Mouse (Mus musculus): ENCODE measurements around the gene Tgfbrap1. TPM values are rescaled to one million over a fixed set of nuclear protein-coding genes. Genes with fewer than 3 reads are reported as not detected.
"Not testable (repeated sequence)": the region's sequence is repeated elsewhere in the genome, so short reads cannot be mapped to it uniquely, and the experiment has no call there.

Gene Tgfbrap1
- polyA plus RNA-seq, 1 experiment from 2014 or later: 7.2 TPM

DNA sequence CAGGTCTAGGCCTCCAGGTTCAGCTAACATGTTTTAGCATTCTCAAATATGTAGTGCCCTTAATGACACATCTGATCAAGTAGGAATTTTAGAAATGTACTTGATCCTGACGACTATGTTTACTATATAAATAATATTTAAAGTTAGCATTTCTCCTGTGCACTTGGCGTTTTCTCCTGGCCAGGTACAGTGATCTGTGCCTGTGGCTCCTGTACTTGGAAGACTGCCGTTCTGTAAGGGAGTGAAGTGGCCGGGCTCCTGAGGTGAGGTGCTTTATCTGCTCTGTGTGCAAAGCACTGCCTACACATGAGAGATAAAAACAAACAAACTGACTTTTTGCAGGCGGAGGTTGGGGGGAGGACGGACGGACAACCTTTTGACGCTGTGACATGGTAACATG lies 31.9 kb downstream of the Tgfbrap1 start:
- Histone ChIP-seq H3K27ac (ENCODE audit: low read length) (no peak overlapping the region), H3K4me1 (ENCODE audit: control insufficient read depth, insufficient read depth, low read length) (no peaks in the 10 kb centered on the region), H3K4me3 (ENCODE audit: low read length) (no peak overlapping the region), H3K9me3 (replicated peaks; ENCODE audit: control insufficient read depth, low read length) (no peaks in the 10 kb centered on the region), H3K27me3 (ENCODE audit: control insufficient read depth, insufficient read depth, low read length) (no peaks in the 10 kb centered on the region), H3K9ac (ENCODE audit: low read length) (no peak overlapping the region), H3K36me3 (ENCODE audit: control insufficient read depth, insufficient read depth) (peaks cover 23% of the 10 kb centered on the region), H3K4me2 (ENCODE audit: low read depth, low read length) (no peak overlapping the region)
- WGBS: 83% methylated on average over 8 of the region's 8 CpGs
- ATAC-seq (replicated peaks; ENCODE audit: extremely low read depth, insufficient read depth, low FRiP score): no peak

GRCm38 (mm10) chr1:43065615-43066310 lies 32.7 kb downstream of the Tgfbrap1 start:
- Histone ChIP-seq H3K4me3 (ENCODE audit: low read length) (no peak overlapping the region), H3K36me3 (ENCODE audit: control insufficient read depth, insufficient read depth) (peaks cover 26% of the 10 kb centered on the region), H3K27me3 (ENCODE audit: control insufficient read depth, insufficient read depth, low read length) (no peaks in the 10 kb centered on the region), H3K4me1 (ENCODE audit: control insufficient read depth, insufficient read depth, low read length) (no peaks in the 10 kb centered on the region), H3K4me2 (ENCODE audit: low read depth, low read length) (no peak overlapping the region), H3K27ac (ENCODE audit: low read length) (no peak overlapping the region), H3K9ac (ENCODE audit: low read length) (no peak overlapping the region), H3K9me3 (replicated peaks; ENCODE audit: control insufficient read depth, low read length) (no peaks in the 10 kb centered on the region)
- peak; percentile 55 for ATAC-seq (replicated peaks; ENCODE audit: extremely low read depth, insufficient read depth, low FRiP score)
- WGBS: 55% methylated on average over 9 of the region's 9 CpGs

- no peak overlapping the region for H3K4me2 ChIP-seq (ENCODE audit: low read depth, low read length)
- 93% methylated on average over 5 of the region's 5 CpGs for WGBS
- no peaks in the 10 kb centered on the region for H3K27me3 ChIP-seq (ENCODE audit: control insufficient read depth, insufficient read depth, low read length)
- no peaks in the 10 kb centered on the region for H3K9me3 ChIP-seq (replicated peaks; ENCODE audit: control insufficient read depth, low read length)
- no peak for ATAC-seq (replicated peaks; ENCODE audit: extremely low read depth, insufficient read depth, low FRiP score)
- H3K36me3 ChIP-seq (ENCODE audit: control insufficient read depth, insufficient read depth): peaks cover 21% of the 10 kb centered on the region
- H3K27ac ChIP-seq (ENCODE audit: low read length): no peak overlapping the region
- H3K4me1 ChIP-seq (ENCODE audit: control insufficient read depth, insufficient read depth, low read length): no peaks in the 10 kb centered on the region
- no peak overlapping the region for H3K9ac ChIP-seq (ENCODE audit: low read length)
- no peak overlapping the region for H3K4me3 ChIP-seq (ENCODE audit: low read length)
Measured at GRCm38 (mm10) chr1:43051903-43052302, 46.5 kb downstream of the Tgfbrap1 start.

DNA sequence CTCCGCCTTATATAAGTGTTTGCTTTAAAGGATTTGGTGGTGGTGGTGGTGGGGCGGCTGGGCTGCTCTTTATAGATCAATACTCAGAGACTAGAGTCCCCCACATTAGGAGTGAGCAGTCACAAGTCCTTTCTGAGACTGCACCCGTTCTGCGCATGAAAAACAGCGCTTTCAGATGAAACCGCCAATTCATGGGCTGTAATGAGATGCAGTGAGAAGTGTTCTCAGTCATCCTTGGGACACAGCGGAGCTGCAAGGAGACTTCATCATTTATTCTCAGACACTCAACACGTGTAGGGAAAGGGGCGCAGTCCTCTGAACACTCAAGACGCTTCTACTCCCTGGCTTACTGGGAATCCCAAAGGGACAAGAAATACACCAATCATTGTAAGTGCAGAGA lies 50.6 kb downstream of the Tgfbrap1 start:
- WGBS: 89% methylated on average over 10 of the region's 10 CpGs
- no peaks in the 10 kb centered on the region for H3K27me3 ChIP-seq (ENCODE audit: control insufficient read depth, insufficient read depth, low read length)
- no peak overlapping the region for H3K27ac ChIP-seq (ENCODE audit: low read length)
- no peak for ATAC-seq (replicated peaks; ENCODE audit: extremely low read depth, insufficient read depth, low FRiP score)
- H3K36me3 ChIP-seq (ENCODE audit: control insufficient read depth, insufficient read depth): peaks cover 10% of the 10 kb centered on the region
- H3K4me3 ChIP-seq (ENCODE audit: low read length): no peak overlapping the region
- no peaks in the 10 kb centered on the region for H3K9me3 ChIP-seq (replicated peaks; ENCODE audit: control insufficient read depth, low read length)
- no peaks in the 10 kb centered on the region for H3K4me1 ChIP-seq (ENCODE audit: control insufficient read depth, insufficient read depth, low read length)
- H3K9ac ChIP-seq (ENCODE audit: low read length): no peak overlapping the region
- H3K4me2 ChIP-seq (ENCODE audit: low read depth, low read length): no peak overlapping the region

DNA sequence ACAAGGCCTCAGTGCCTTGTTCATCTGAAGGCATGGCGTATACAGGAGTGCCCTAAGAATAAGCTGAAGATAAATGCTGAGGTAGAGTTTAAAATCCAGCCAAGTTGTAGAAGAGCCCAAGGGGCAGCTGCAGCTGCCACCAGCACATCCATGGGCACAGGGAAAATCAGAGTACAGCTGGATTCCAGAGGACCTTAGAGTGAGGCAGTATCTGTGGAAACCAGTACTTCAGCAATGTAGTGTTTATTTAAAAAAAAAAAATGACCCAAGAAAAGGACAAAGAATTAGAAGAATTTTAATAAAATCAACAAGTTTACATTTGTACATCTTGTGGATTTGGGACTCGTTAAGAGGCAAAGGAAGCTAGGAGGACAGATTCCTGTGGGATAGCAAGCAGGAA lies 51.4 kb downstream of the Tgfbrap1 start:
- Histone ChIP-seq H3K4me1 (ENCODE audit: control insufficient read depth, insufficient read depth, low read length) (0 out of 2 replicates have a peak, but pooled peaks cover 2% of the 10 kb centered on the region), H3K9me3 (replicated peaks; ENCODE audit: control insufficient read depth, low read length) (no peaks in the 10 kb centered on the region), H3K27me3 (ENCODE audit: control insufficient read depth, insufficient read depth, low read length) (no peaks in the 10 kb centered on the region), H3K9ac (ENCODE audit: low read length) (no peak overlapping the region), H3K4me2 (ENCODE audit: low read depth, low read length) (no peak overlapping the region), H3K4me3 (ENCODE audit: low read length) (no peak overlapping the region), H3K27ac (ENCODE audit: low read length) (no peak overlapping the region), H3K36me3 (ENCODE audit: control insufficient read depth, insufficient read depth) (peaks cover 10% of the 10 kb centered on the region)
- 73% methylated on average over 2 of the region's 2 CpGs for WGBS
- ATAC-seq (replicated peaks; ENCODE audit: extremely low read depth, insufficient read depth, low FRiP score): no peak

- Histone ChIP-seq H3K4me1 (ENCODE audit: control insufficient read depth, insufficient read depth, low read length) (0 out of 2 replicates have a peak, but pooled peaks cover 2% of the 10 kb centered on the region), H3K36me3 (ENCODE audit: control insufficient read depth, insufficient read depth) (peaks cover 5% of the 10 kb centered on the region; the same call in 1 of the 2 replicates), H3K4me3 (ENCODE audit: low read length) (no peak overlapping the region), H3K27me3 (ENCODE audit: control insufficient read depth, insufficient read depth, low read length) (no peaks in the 10 kb centered on the region), H3K9me3 (replicated peaks; ENCODE audit: control insufficient read depth, low read length) (no peaks in the 10 kb centered on the region), H3K4me2 (ENCODE audit: low read depth, low read length) (no peak overlapping the region), H3K27ac (ENCODE audit: low read length) (no peak overlapping the region), H3K9ac (ENCODE audit: low read length) (no peak overlapping the region)
- 67% methylated on average over 14 of the region's 14 CpGs for WGBS
- no peak for ATAC-seq (replicated peaks; ENCODE audit: extremely low read depth, insufficient read depth, low FRiP score)
Measured at GRCm38 (mm10) chr1:43045204-43045982, 53.0 kb downstream of the Tgfbrap1 start.

DNA sequence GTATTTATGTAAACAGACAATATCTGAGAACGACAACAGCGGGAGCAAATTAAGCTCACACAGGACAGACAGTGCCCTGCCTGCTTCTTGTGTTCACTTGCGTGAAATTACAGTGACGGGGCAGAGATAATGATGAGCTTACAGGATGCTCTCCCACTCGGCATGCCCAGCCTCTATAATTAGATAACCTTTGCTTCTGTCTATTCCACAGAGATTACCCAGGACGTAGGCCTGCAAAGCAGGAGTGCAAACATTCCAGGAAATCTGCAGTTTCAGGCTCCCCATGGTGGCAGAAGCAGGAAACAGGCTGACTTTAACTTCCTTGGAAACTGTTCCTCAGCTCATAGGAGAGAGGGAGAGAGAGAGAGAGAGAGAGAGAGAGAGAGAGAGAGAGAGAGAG lies 56.2 kb downstream of the Tgfbrap1 start:
- no peak for ATAC-seq (replicated peaks; ENCODE audit: extremely low read depth, insufficient read depth, low FRiP score)
- Histone ChIP-seq H3K9ac (ENCODE audit: low read length) (no peak overlapping the region), H3K4me3 (ENCODE audit: low read length) (no peak overlapping the region), H3K9me3 (replicated peaks; ENCODE audit: control insufficient read depth, low read length) (no peaks in the 10 kb centered on the region), H3K27me3 (ENCODE audit: control insufficient read depth, insufficient read depth, low read length) (no peaks in the 10 kb centered on the region), H3K4me2 (ENCODE audit: low read depth, low read length) (no peak overlapping the region), H3K36me3 (ENCODE audit: control insufficient read depth, insufficient read depth) (no peaks in the 10 kb centered on the region), H3K27ac (ENCODE audit: low read length) (no peak overlapping the region), H3K4me1 (ENCODE audit: control insufficient read depth, insufficient read depth, low read length) (0 out of 2 replicates have a peak, but pooled peaks cover 2% of the 10 kb centered on the region)
- 35% methylated on average over 6 of the region's 6 CpGs for WGBS

GRCm38 (mm10) chr1:43036014-43036413 lies 62.4 kb downstream of the Tgfbrap1 start:
- WGBS: 83% methylated on average over 7 of the region's 7 CpGs
- Histone ChIP-seq H3K27me3 (ENCODE audit: control insufficient read depth, insufficient read depth, low read length) (no peaks in the 10 kb centered on the region), H3K9ac (ENCODE audit: low read length) (no peak overlapping the region), H3K36me3 (ENCODE audit: control insufficient read depth, insufficient read depth) (no peaks in the 10 kb centered on the region), H3K9me3 (replicated peaks; ENCODE audit: control insufficient read depth, low read length) (no peaks in the 10 kb centered on the region), H3K4me1 (ENCODE audit: control insufficient read depth, insufficient read depth, low read length) (no peaks in the 10 kb centered on the region), H3K4me2 (ENCODE audit: low read depth, low read length) (no peak overlapping the region), H3K27ac (ENCODE audit: low read length) (no peak overlapping the region), H3K4me3 (ENCODE audit: low read length) (no peak overlapping the region)
- no peak for ATAC-seq (replicated peaks; ENCODE audit: extremely low read depth, insufficient read depth, low FRiP score)

- H3K4me3 ChIP-seq (ENCODE audit: low read length); H3K9ac ChIP-seq (ENCODE audit: low read length); H3K36me3 ChIP-seq (ENCODE audit: control insufficient read depth, insufficient read depth); ATAC-seq (replicated peaks; ENCODE audit: extremely low read depth, insufficient read depth, low FRiP score); H3K9me3 ChIP-seq (replicated peaks; ENCODE audit: control insufficient read depth, low read length); H3K4me2 ChIP-seq (ENCODE audit: low read depth, low read length); H3K27ac ChIP-seq (ENCODE audit: low read length); H3K4me1 ChIP-seq (ENCODE audit: control insufficient read depth, insufficient read depth, low read length); H3K27me3 ChIP-seq (ENCODE audit: control insufficient read depth, insufficient read depth, low read length): not testable (repeated sequence)
- 82% methylated on average over 7 of the region's 7 CpGs for WGBS
Measured at GRCm38 (mm10) chr1:43015153-43015685, 83.2 kb downstream of the Tgfbrap1 start.

Measured in heart, embryonic 16.5 days (tissue).